Mouse (Mus musculus): ENCODE data around the gene Sympk. TPM values are rescaled to one million over a fixed set of nuclear protein-coding genes. Genes with fewer than 3 reads are reported as not detected.

Gene Sympk
- total RNA-seq, 2 experiments from 2014 or later = 76.3 to 80.1 TPM

DNA sequence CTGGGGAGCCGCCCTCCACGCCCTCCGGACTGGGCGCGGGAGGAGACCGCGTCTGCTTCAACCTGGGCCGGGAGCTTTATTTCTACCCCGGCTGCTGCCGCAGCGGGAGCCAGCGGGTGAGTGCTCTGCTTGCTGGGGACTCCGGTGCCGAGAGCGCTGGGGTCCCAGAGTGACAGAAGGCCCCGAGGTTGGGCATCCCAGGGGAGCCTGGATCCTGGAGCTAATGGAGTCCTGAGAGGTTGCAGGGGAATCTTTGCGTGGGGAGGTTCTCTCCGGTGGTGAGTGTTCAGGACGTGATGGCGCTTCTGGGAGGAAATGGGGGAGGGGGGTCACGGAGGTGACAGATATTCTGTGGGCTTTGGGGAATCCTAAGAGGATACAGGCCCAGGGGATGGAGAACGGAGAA, 52.4 kb downstream of the Sympk start:
- DNase-seq (ENCODE audit: low spot score) = no peak
- intact Hi-C loops (cut with DNase I) = no loop called here

GRCm38 (mm10) chr7:19077761-19078160, 53.6 kb downstream of the Sympk start:
- intact Hi-C loops (cut with DNase I) = no loop called here
- no peak for DNase-seq (ENCODE audit: low spot score)

DNA sequence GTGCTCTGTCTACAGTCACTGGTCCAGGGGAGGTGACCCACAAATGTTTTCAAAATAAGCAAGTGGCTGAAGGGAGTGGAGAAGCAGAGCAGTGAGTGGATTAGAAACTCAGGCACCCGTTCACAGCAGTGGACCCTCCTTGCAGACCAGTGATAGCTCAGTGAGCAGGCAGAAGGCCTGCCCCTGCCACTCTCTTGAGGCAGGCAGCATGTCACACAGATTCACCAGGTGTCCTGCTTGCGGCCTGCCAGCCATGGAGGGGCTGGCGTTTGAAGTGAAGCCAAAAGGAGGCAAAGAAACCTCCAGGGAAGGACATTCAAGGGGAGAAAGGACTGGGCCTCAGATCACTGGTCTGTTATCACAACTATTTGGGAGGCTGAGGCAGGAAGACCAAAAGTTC, 54.6 kb downstream of the Sympk start:
- DNase-seq (ENCODE audit: low spot score) = no peak
- intact Hi-C loops (cut with DNase I) = no loop called here

DNA sequence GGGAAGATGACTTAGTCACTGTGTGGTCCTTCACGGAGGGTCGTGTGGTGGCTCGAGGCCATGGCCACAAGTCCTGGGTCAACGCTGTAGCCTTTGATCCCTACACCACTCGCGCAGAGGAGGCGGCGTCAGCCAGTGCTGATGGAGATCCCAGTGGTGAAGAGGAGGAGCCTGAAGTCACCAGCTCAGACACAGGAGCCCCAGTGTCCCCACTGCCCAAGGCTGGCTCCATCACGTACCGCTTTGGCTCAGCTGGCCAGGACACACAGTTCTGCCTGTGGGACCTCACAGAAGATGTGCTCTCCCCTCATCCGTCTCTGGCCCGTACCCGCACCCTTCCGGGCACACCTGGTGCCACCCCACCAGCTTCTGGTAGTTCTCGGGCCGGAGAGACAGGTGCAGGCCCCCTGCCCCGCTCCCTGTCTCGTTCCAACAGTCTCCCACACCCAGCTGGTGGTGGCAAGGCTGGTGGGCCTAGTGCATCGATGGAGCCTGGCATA, 56.3 kb downstream of the Sympk start:
- no peak for DNase-seq (ENCODE audit: low spot score)

GRCm38 (mm10) chr7:19082171-19082570, 58.0 kb downstream of the Sympk start:
- DNase-seq (ENCODE audit: low spot score) = no peak
- intact Hi-C loops (cut with DNase I) = no loop called here

More for the DNA sequence above, 56.3 kb downstream of the Sympk start:
- intact Hi-C loops (cut with DNase I) = no loop called here

DNA sequence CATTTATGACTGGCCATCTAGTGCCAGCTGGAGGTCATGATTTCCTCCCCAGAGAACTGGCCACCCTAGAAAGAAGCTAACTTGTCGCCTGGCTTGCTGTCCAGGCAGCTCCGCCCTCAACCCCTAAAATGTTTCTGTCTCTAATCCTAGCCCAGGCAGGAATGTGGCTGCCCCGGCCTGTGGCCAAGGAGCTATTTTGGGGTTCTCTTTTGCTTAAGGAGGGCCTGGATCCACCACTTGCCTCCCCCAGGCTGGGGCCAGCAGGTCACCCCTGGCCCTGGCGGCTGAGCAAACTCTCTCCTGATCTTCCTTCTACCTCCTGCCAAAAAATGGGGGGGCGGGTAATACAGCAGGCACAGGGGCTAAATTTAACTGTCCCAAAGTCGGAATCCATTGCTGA, 58.9 kb downstream of the Sympk start:
- intact Hi-C loops (cut with DNase I) = no loop called here

DNA sequence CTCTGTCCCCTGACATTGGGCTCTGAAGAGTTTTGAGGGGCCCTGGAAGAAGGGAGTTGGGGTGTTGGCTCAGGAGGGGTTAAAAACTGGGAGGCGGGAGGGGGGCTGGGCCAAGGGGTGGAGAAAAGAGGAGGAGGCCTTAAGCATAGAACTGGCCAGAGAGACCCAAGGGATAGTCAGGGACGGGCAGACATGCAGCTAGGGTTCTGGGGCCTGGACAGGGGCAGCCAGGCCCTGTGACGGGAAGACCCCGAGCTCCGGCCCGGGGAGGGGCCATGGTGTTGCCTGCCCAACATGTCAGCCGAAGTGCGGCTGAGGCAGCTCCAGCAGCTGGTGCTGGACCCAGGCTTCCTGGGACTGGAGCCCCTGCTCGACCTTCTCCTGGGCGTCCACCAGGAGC, 59.5 kb downstream of the Sympk start, which contains the start of gene Dmpk:
TSS of gene Dmpk (plus strand) at position 149 of the 400 bp plus-strand sequence.
- no peak for DNase-seq (ENCODE audit: low spot score)

More for the DNA sequence above, 58.9 kb downstream of the Sympk start:
- DNase-seq (ENCODE audit: low spot score) = peak; percentile 69

GRCm38 (mm10) chr7:19084277-19084771, 60.1 kb downstream of the Sympk start:
- intact Hi-C loops (cut with DNase I) = no loop called here
- no peak for DNase-seq (ENCODE audit: low spot score)

More for the DNA sequence above, 59.5 kb downstream of the Sympk start, which contains the start of gene Dmpk:
- intact Hi-C loops (cut with DNase I) = no loop called here

DNA sequence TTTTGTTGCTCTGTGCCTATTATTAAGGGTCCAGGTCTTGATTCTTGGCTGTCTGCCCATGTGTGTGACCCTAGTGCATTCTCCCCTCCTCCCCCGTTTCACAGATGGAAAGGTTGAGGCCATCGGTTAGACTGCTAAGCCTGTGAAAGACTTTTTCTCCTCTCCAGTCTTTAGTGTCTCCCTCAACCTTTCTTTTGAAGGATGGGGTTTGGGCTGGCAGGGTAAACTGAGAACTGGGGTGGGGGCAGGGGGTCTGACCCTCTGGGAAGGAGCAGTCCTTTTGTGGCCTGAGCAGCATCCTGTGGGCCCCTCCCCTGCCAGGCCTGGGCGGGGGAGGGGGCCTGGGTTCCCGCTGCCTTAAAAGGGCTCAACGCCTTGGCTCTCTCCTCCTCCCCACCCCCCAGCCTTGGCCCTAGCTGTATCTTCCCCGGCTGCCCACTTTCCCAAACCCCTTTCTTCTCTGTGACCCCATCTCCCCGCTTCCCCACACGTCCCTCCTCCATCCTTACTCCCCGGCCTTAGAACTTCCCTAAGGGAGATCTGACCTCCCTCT, 60.8 kb downstream of the Sympk start:
- intact Hi-C loops (cut with DNase I) = no loop called here
- DNase-seq (ENCODE audit: low spot score) = no peak

GRCm38 (mm10) chr7:19085495-19085894, 61.3 kb downstream of the Sympk start:
- intact Hi-C loops (cut with DNase I) = no loop called here
- no peak for DNase-seq (ENCODE audit: low spot score)

DNA sequence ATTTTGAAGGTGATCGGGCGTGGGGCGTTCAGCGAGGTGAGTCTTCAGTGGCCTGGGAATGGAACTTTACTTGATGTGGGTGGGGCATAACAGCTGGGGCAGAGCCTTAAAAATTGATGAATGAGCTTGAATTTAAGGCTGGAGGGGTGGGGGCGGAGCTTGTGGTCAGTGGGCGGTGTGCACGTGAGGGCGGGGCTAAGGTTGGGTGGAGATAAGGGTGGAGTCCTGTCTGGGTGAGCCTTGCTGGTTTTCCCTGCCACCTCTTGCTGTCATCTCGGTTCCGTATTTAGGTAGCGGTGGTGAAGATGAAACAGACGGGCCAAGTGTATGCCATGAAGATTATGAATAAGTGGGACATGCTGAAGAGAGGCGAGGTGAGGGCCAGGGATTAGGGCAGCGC, 61.9 kb downstream of the Sympk start:
- intact Hi-C loops (cut with DNase I) = no loop called here
- DNase-seq (ENCODE audit: low spot score) = no peak

GRCm38 (mm10) chr7:19086760-19087159, 62.6 kb downstream of the Sympk start:
- no peak for DNase-seq (ENCODE audit: low spot score)
- intact Hi-C loops (cut with DNase I) = no loop called here

DNA sequence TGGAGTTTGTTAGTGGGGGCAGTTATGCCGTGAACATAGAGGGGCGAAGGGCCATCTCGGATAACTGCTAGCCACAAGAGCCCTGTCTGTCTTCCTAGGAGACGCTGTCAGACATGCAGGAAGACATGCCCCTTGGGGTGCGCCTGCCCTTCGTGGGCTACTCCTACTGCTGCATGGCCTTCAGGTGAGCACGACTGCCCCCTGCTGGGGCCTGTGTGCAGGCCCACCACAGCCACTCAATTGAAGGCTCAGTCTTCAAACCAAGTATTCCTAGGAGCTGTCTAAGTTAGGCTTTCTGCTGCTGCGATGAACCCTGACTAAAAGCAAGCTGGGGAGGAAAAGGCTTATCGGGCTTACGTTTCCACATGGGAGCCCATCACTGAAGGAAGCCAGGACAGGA, 64.6 kb downstream of the Sympk start:
- DNase-seq (ENCODE audit: low spot score) = no peak
- intact Hi-C loops (cut with DNase I) = loop anchor here (2.0 kb wide), 1 partner anchor 14 kb away; no protein-coding TSS in a partner anchor

- intact Hi-C loops (cut with DNase I) = no loop called here
- no peak for DNase-seq (ENCODE audit: low spot score)
Measured at GRCm38 (mm10) chr7:19091913-19092312, 67.7 kb downstream of the Sympk start.

DNA sequence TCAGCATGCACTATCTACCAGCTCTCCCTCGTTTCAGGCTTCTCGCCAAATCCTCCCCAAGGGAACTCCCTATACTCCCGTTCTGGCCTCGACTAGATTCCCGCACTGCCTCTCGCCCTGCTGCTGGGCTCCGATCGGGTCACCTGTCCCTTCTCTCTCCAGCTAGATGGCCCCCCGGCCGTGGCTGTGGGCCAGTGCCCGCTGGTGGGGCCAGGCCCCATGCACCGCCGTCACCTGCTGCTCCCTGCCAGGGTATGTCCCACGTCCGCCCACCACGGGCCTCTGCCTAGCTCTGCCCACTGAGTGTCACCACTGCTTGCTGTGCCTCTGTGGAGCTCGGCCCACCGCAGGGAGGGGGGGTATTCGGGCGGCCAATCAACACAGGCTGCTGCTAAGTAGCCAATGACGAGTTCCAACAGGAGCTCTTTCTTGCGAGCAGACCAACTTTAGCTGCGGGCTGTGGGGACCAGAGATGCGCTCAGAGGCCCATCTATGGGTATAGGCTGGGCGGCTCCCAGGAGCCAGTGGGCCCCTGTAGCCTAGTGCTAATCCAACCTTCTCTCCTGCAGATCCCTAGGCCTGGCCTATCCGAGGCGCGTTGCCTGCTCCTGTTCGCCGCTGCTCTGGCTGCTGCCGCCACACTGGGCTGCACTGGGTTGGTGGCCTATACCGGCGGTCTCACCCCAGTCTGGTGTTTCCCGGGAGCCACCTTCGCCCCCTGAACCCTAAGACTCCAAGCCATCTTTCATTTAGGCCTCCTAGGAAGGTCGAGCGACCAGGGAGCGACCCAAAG, 68.4 kb downstream of the Sympk start:
- intact Hi-C loops (cut with DNase I) = loop anchor here (1.0 kb wide), 1 partner anchor 23 kb away; no protein-coding TSS in a partner anchor
- DNase-seq (ENCODE audit: low spot score) = peak; percentile 51

- intact Hi-C loops (cut with DNase I) = loop anchor here (1.0 kb wide), 1 partner anchor 24 kb away; no protein-coding TSS in a partner anchor
Measured at GRCm38 (mm10) chr7:19093174-19093521, 69.0 kb downstream of the Sympk start.

GRCm38 (mm10) chr7:19093537-19094385, 69.6 kb downstream of the Sympk start:
- peak; percentile 96 for DNase-seq (ENCODE audit: low spot score)
- intact Hi-C loops (cut with DNase I) = loop anchor here (1.0 kb wide), 1 partner anchor 24 kb away; no protein-coding TSS in a partner anchor

More at GRCm38 (mm10) chr7:19093174-19093521, 69.0 kb downstream of the Sympk start:
- peak; percentile 78 for DNase-seq (ENCODE audit: low spot score)

GRCm38 (mm10) chr7:19094471-19094825, 70.3 kb downstream of the Sympk start, which contains the start of gene Six5:
Gene Six5, plus strand, starts transcription at chr7:19094594.
- DNase-seq (ENCODE audit: low spot score) = no peak
- intact Hi-C loops (cut with DNase I) = no loop called here

GRCm38 (mm10) chr7:19094826-19095750, 70.9 kb downstream of the Sympk start:
- intact Hi-C loops (cut with DNase I) = no loop called here
- DNase-seq (ENCODE audit: low spot score) = no peak

Data from heart, postnatal 25 days (tissue).